Mouse (Mus musculus): Measurements from ENCODE around the gene Cd55. TPM values are rescaled to one million over a fixed set of nuclear protein-coding genes. Genes with fewer than 3 reads are reported as not detected.
A peak's percentile ranks its signal among the peaks of the same experiment; 100 is the strongest.
"Not testable (repeated sequence)": the region's sequence is repeated elsewhere in the genome, so short reads cannot be mapped to it uniquely, and the experiment has no call there.

Cd55 gene
- 10 to 100 TPM; 25.6 to 38.3 TPM for total RNA-seq (2021)
- long read RNA-seq, experiment 1, transcript Cd55-201 (10 exons, 2,533 nt): major isoform, 6 of 22 reads
- long read RNA-seq, experiment 1, partial matches to known transcripts: 2 of 22 reads
- long read RNA-seq, experiment 1, other reads (novel, unspliced or antisense): 13 of 22 reads
- long read RNA-seq, experiment 2, partial matches to known transcripts: 4 of 23 reads
- long read RNA-seq, experiment 2, other reads (novel, unspliced or antisense): 13 of 23 reads

DNA sequence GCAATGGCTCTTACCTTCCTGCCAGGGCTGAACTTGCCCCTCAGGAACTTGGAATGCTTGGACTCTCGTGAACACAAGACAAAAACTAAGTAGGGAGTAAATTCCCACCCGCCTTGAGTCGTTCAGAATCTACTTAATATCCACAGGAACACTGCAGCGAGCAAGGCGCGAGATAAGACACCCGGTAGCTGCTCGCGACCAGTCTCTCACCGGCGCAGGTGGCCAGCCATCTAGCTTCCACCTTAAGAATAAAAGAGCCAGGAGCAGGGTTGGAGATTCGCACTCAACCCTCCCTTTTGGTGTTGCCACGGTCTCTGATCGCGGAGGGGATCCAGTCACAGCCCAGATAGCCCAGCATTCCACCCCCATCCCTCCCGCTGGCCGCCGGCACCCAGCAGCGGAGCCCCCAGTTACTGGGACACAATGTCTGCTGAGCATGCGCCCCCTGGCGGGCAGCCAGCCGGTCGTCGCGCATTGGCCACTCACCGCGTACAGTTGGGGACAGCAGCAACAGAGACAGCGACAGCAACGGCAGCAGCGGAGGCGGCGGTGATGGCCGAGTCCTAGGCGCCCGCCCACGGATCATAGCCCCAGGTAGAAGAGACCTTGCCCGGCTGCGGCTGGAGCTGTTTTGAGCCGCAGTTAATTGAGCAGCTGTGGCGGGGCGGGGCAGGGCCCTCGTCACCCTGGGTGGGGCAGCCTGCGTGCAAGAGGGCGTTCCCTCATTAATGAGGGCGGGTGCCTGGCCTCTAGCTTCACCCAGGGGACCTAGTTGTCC, at the start of gene Cd55:
Gene Cd55, minus strand, starts transcription at position 661 of the 778 bp plus-strand sequence.
- DNase-seq: peak; percentile 86

DNA sequence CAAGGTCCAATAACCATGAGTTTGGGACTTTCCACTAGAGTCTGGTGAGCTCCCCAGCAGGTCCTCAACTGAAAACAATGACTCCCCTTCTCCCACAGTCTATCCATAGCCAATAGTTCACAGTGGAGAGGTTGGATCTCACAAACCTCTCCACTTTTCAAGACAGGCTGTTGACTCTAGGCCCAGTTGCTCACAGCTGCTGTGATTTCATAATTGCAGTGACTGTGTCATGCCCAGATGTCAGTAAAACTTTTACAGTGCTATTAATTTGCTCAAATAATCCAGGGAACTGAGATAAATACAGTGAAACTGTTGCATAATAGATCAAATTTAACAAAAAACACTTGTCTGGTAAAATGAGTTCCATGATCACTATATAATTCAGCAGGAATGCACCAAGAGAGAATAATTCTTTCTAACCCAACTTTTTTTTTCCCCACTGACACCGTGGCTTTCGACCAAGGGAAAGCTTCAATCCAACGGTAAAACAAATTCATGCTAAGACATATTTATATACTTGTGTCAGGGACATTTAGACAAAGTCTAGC, 49.4 kb upstream of the Cd55 start:
- no peak for DNase-seq

DNA sequence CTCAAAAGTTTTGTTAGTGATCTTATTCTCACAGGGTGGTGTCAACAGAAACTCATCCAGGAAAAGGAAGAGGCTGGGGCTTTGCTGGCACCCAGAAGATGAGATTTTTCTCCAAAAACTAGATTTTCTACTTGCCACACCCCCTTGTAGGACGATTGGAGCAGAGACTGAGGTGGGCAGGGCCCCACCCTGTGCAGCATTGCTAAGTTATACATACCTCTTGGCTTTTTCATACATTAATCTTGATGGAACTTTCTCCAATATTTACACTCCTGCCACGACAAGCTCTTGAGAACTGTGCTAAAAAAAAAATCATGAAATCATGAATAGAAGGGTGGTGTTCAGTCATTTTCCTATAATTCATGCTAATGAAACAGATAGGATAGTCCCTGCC, 46.4 kb upstream of the Cd55 start:
- DNase-seq: no peak

DNA sequence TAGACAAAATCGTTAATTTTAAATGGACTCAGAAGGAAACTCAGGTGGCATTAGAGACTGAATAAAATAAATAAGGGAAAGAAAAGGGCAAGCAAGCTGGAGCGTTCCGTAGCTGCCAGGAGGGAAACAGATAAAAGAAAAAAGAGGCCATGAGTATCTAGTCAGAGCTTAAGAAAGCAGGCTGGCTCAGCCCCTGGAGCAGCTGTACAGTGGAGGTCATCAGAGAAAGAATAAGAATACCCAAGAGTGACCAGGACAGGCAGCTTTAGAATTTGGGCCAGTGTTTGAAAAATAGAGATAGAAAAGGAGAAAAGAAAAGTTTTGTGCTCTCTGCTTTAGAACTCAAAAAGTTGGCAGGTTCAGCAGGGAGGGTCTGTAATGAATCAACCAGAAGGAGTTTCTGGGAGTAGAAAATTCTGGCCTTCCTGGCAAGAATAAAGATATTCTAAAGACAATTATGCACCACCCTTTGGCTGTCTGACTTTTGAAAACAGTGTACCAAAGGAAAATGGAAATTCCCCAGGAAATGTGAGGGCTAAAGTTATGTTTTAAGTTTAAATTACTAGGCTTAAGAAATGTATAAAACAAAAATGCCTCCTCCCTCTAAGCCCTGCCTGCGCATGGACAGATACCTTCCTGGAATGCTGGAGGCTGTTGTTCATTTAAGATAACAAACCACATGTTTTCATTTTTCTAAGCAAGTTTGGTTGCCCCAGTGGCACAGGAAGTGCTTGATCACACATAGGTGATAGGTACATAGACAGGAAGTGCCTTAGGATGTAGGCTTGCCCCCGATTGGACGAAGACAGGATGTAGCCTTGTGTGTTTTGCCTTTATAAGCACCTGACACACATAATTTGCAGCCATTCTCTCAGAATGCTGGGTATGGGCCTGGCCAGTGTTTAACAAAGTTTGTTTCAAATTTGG, 45.7 kb upstream of the Cd55 start:
- DNase-seq: no peak

DNA sequence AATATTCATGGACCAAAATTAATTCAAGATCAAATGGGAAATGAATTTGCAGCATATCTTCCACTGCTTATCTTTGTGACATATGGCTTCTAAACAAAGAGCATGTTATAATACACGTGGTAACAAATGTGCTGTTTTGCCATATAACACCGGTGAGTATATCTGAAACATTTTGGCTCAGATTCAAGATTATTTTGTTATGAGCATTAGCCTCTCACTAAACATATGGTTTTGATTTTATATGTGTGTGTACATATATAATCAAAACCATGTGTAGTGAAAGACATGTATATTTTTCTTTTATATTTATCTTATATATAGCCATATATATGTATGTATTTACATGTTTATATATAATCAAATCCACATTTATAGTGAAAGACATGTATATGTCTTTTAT, 44.9 kb upstream of the Cd55 start:
- no peak for DNase-seq

DNA sequence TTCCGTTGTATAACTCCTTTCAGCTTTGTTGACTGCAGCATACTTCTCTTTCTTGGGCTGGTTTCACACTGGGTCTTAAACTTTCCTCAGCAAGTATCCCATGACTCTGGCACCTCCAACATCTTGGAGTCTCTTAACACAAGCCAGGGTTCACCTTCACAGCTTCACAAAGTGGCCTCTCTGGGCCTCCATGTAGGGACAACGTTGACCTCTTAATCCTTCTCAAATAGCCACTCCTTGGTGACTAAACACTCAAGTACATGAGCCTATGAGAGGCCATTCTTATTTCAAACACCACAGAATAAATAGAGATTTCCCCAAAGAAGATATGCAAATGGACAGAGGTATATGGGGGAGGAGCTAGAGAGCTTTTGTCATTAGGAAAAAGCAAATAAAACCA, 37.4 kb upstream of the Cd55 start:
- no peak for DNase-seq

DNA sequence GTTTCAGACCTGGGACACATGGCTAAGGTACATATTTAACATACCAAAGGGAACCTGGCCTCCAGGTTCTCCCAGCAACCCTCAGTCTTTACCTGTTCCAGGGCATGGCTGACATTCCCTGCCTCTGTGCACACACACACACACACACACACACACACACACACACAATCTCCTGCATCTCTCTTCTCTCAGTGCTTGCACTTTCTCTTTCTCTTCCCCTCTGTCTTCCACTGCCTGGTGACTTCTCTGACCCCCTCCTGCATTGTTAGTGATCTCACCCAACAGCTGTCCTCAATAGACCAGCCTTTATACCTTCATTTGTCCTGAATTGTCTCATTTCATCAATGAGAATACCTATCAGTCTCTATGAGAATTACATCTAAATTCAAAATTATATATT, 35.8 kb upstream of the Cd55 start:
- DNase-seq: no peak

DNA sequence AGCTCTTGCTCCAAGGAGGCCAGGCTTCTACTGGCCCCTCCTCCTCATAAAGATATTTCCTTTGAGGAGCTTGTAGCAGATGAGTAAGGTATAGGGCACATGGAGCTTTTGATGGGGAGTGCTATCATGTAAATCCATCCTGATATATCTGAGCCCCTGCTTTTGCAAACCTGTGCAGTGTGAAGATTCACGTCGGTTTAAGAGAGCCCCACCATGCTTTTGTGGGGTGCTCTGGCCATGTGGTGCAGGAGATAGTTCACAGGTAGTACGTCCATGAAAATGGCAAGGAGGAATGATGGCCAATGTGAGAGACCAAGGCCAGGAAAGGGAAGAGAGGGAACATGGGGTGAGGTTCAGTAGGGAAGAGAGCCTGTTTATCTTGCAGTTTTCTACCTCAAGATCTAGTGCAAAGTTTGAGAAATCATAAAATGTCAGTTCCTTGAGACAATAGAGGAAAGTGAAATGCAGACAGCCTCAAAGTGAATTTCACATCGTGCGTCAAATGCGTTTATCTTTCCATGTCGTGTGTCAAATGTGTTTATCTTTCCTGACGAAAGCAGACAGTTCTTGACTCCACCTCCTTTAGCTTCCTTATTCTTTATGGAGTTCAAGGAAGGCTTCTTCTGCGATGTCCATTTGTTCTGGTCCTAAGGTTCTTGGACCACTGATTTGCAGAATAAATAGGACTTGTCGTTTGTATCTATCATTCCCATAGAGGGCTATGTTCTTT, 24.4 kb upstream of the Cd55 start:
- DNase-seq: no peak

DNA sequence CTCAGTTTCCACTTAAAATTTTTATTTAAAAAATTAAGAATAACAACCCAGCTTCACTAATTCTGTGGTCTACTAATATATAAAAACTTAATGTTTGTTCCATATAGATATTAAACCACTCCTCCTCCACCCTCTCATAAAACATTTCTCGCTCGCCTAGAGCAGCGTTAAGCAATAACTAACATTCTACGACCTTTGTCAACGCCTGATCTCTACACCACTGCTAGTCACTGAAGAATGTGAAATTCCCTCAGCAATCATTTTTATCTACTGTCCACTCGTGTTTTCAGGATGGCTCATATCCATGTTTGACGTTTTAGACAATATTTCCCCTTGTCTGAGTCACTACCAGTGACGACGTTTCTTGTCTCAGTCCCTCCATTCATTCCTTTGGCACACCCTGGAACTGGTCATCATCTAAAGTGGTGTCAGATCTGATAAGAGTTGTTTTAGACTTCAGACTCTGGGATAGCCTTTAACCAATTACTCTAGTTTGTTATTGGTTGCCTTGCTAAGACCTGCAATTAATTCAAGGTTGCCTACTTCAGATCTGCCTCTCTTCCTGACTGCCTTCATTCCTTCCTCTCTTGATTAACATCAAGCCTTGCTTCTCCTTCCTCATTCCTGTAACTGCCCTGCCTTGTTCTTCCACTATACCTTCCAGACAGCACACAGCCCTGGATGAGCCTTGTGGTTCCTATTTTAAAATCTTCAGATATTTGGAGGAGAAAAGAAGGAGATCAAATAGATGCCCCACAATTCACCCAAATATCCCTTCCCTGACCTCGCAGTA, 23.5 kb upstream of the Cd55 start:
- no peak for DNase-seq

DNA sequence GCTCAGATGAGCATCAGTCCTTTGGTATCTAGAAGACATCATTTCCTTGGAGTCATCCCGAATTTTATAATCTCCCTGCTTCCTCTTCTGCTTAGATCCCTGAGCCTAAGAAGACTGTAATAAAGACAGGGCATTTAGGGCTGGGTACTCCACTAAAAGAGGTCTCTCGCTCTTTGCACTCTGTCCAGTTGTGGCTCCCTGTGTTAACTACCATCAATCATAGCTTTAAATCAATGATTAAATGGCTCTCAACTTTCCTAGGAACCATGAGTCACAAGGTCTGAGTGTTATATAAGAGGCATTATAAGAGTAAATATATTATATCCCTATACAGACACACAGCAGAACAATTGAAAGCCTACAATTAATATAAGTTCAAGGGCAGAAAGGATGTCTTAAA, 22.8 kb upstream of the Cd55 start:
- DNase-seq: no peak

DNA sequence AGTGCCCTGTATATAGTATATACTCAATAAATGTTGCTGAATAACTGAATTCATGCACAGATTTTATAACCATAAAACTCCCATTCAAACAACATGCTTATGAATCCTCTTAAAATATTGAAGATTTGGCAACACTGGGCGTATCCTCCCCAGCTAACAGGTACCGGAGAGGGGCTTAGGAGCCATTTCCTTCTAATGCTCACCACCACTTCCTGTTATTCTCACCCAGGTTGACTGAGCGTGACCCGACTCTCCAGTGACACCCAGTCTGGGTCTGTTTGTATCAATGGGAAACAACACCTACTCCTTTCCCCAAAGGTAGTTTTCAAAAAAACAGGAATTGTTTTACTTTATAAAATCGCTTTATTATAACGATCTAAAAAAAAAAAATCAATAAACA, 12.4 kb upstream of the Cd55 start:
- no peak for DNase-seq

DNA sequence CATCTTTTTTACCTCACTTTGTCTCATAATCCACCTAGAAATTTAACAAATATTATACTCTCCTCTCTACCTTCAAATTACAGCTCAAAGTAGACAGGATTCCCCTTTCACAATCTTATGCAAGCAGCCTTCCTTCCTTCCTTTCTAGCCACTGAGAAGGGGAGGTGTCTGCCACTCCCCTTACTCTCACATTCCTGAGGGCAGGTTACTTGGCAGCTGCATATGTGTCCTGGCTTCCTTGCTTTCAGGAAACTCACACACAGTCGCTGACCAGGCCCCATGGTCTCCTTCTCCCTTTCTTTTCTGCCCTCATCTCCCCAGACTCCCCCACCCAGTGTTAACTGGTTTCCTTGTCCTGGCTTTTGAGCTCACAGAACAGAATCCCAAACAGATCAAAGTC, 11.7 kb upstream of the Cd55 start:
- DNase-seq: no peak

DNA sequence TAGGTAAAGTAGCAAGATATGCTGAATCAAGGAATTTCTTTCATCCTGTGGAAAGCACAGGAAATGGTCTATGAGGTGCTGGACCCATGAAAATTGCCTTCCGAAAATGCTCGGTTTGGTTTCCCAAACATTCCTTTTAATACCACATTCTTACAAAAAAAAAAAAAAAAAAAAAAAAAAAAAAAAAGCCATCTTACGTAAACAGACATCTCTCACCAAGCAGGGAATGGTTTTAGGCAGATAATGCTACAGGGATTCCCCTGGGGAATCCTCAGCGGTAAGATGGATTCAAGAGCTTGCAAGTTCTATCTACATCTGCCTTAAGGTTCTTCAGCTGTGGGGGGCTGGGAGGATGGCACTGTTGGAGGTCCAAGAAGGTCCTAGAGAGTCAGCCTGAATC, 7.5 kb upstream of the Cd55 start:
- no peak for DNase-seq

DNA sequence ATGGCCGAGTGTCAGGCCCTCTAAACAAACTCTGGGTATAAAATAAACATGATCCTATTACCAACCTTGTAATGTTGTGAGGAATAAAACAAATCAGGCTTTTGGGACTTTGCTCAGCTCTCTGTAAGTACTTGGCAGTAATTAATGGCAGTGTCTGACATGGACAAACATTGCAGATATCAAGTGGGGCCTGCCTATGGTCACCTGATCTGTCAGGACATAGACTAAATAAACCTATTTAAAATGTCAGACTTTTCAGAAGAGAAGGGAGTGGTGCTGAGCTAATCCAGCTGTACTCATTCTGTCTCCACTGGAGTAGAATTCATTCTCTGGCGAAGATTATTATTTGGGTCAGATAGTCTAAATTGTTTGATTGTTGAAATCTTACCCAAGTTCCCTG, 4.9 kb upstream of the Cd55 start:
- DNase-seq: no peak

DNA sequence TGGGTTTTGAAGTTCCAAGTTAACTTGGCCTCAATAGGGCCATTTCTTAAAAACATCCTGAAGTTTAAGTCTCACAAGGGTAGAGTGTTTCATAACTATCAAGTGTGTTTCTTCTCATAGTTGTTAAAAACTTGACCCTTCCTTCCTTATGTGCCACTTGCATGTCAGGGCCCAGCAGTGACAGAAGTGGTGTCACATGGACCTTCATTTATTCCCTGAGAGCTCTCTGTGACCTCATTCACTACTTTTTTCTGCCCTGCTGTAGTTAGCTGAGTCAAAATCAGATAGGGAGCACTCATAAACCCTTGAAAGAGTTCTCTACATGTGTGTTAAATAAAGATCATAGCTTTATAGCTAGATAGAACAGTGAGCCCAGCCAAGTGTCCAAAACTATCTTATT, 1.6 kb upstream of the Cd55 start:
- no peak for DNase-seq

DNA sequence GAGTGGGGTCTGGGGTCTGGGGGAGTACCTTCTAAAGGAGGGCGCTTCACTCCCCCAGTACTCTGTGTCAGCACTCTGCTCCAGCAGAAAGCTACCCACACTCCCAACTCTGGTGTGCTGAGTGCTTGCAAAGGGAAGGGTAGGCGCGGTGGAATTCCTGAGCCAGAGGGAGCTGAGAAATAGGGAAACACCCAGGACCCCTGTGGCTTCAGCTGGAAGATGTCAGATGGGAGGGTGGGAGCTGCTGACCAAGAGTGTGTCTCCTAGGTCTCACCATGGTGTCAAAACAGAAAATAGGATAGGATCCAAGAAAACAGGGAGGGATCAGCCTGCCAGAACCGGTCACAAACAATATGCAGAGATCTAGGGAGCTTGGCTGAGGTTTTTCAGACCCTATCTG, 323 bp upstream of the Cd55 start:
- DNase-seq: no peak

DNA sequence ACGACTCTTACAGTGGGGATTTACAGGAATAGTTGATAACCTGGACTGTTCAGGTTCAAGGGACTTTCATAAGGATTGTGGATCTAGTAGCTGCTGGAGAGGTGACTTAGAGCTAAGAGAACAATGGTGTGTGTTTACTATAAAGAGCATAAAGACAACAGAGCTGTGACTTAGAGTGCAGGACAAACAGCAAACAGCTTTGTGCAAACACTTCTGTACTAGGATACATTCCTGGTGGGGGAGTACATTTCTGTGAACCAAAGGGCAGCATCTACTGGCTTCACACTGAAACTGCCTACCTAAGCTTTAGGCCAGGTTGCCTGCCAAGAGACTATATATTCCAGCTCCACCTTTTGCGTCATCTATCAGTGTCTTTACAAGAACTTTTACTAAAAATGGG, 7.4 kb downstream of the Cd55 start:
- no peak for DNase-seq

DNA sequence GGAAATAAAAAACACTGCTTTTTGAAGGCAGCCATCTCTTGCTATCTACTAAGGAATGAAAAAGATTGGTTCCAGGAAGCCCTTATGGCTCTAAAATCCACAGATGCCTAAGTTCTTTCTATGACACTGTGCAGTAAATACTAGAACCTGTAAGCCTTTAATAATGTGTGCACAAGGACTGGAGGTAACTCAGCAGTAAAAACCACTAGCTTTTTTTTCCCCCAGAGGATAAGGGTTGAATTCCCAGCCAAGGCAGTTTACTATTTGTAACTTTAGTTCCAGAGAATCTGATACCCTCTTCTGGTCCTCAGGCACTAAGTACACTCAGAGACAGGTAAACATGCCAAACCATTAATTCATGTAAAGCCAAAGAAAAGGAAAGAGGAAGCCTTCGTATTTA, 19.6 kb downstream of the Cd55 start:
- not testable (repeated sequence) for DNase-seq

DNA sequence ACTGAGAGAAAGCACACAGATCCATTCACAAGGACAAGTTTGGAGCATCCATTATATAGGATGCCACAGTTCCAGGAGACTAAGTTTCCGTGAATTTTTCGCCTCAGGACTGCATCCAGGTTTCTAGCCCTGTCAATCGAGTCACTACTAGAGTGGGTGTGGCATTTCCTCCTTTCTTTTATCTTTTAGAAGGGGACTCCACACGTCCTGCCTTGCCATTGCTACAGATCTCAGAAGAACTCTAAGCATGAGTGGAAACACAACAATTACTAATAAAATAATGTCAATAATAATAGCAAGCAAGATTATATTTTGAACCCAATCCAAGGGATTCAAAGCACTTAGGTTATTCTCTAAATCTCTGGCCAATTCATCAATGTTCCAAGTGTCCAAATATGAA, 31.6 kb downstream of the Cd55 start:
- DNase-seq: no peak

DNA sequence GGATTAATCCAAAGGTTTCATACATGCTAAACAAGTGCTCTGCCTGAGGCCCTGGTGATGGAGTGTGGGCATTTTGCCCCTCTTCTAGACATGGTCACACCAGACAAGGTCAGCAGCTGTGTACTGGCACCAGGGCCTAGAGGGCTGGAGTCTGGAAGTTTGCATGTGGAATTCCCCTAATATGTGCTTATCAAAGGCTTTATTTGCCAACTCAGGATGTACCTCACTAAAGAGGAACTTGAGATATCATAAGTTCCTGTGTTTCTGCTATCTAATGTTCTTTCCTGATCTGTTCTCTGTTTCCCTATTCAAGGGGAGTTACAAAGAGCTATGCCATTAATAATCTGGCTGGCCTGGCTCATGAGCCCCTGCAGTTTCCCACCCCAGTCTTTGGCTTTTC, 33.9 kb downstream of the Cd55 start:
- not testable (repeated sequence) for DNase-seq

DNA sequence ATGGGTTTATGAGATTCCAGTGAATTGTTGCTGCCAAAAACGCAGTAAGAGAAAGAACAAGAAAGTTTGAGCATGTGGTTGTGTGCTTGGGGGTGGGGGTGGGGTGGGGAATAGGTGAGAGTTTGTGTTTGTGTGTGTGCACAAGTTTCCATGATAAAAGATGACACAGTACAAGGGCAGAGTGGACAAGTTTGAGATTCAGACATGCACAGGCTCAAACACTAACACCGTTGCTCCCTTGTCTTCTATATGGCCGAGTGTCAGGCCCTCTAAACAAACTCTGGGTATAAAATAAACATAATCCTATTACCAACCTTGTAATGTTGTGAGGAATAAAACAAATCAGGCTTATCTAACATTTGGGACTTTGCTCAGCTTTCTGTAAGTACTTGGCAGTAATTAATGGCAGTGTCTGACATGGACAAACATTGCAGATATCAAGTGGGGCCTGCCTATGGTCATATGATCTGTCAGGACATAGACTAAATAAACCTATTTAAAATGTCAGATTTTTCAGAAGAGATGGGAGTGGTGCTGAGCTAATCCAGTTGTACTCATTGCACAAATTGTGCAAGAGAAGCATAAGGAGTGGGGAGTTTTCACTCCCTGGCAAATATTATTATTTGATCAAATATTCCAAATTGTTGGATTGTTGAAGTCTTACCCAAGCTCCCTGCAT, 35.2 kb downstream of the Cd55 start:
- DNase-seq: not testable (repeated sequence)

Measured in gastrocnemius, postnatal 10 days (tissue).